Mouse (Mus musculus): Measurements from ENCODE around the gene Tns1. TPM values are rescaled to one million over a fixed set of nuclear protein-coding genes. Genes with fewer than 3 reads are reported as not detected.

Tns1 gene
- total RNA-seq, 2 experiments from 2014 or later, result 8.5 to 11.9 TPM

DNA sequence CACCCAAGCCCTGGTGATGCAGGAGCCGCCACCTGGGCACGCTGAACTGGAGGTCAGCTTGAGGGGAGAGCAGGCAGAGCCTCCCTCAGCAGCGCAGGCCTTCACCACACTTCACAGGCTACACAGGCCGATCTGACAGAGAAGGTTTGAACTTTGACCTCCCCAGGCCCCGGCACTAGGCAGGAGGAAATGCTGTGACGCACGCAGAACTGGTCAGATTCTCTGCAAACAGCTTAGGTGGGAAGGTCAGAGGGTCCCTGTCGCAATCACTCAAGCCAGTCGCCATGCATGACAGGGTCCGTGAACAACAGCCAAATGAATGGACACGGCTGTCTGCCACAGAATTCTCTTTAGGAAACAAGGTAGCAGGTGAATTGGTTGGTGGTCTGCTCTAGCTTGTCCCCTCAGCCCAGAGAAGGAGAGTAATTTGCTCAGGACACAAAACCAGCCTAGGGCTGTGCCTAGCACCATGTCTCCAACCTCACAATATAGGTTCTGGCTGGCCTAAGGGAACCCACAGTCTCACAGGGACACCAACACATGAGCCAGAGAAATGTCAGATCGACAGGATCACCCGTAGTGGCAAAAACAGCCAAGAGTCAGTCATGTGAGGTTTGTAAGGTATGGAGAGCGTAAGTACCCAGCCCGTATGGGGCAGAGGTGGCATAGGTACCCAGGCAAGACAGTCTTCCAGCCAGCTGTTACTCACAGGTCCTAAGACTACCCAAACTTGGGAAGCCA is 194.9 kb downstream of the Tns1 start:
- ATAC-seq (replicated peaks; ENCODE audit: low FRiP score, poor library complexity, severe bottlenecking), result no peak

DNA sequence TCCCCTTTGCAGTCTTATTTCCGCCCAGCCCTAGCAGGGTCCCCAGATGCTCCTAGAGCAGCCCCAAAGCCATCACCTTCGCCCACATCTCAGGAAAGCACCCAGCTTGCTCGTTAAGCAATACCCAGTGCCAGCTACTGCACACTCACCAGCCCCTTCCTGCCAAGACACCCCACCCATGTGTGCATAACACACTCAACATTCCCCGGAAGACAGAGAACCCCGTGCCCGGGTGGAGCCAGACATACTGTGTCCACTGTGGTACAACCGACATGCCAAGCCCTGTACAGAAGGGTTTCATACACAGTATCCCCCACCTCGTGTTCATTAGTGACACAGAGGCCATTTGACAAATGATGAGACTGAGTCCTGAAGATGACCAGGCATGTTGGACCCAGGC is 195.9 kb downstream of the Tns1 start:
- ATAC-seq (replicated peaks; ENCODE audit: low FRiP score, poor library complexity, severe bottlenecking), result no peak

DNA sequence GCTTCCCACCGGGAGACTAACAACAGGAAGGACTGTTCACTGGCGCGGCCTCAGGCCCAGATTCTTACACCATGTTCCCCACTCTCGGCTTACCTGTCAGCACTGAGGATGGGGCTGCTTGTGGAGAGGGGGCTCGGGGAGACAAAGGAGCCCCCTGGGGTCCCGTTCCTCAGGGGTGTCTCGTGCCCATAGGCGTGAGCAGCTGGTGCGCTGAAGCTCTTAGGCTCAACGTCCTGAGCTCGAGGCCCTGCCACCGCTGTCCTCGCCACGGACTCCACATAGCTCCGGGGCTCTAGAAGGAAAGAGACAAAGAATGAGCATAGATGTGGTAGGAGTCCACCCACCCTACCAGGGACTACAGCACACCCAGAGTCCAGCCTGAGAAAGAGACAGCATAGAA is 196.4 kb downstream of the Tns1 start:
- no peak for ATAC-seq (replicated peaks; ENCODE audit: low FRiP score, poor library complexity, severe bottlenecking)

DNA sequence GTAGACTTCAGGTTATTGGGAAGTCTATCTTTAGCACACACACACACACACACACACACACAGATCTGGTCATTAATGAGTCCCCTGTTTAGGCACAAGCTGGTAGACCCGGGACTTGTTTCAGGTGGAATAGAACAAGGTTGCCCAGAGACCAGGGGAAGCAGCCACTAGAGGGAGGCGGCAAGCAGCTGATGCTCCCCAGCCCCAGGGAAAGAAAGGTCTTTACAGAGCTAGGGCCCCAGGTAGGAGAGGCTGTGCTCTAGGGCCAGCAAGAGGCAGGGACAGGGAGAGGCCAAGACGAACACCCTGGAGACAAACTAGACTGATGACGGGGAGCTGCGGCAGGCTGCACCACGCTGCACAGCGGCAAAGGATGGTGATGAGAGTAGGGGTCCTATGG is 198.0 kb downstream of the Tns1 start:
- ATAC-seq (replicated peaks; ENCODE audit: low FRiP score, poor library complexity, severe bottlenecking), result no peak

DNA sequence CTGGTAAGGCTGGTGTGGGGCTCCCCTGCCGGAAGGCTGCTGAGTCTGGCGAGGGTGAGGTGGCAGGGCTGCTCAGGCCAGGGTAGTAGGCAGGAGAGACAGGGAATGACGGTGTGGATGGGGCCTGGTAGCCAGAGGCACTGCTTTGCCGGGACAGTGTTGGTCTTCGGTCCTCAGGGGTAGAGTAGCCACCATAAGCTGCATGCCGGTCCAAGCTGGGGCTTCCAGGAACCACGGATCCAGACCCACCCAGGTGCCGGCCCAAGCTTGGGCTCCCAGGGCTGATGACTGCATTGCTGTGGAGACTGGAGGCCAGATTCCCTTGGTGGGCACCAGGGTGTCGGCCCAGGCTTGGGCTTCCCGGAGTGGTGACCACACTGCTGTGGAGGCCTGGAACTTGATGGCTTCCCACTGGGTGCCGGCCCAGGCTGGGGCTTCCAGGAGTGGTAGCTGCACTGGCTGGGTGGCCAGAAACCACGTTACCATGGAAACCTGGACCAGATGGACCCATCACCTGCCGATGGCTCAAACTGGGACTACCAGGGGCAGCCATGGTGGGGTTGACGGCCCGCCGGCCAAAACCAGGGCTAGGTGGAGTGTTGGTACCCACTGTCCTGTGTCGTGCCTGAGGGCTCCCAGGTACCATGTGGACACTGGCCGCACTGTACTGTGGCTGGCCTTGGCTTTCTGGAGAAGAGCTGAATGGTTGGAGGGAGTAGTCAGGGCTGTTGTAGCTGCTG is 199.2 kb downstream of the Tns1 start:
- ATAC-seq (replicated peaks; ENCODE audit: low FRiP score, poor library complexity, severe bottlenecking), result no peak

DNA sequence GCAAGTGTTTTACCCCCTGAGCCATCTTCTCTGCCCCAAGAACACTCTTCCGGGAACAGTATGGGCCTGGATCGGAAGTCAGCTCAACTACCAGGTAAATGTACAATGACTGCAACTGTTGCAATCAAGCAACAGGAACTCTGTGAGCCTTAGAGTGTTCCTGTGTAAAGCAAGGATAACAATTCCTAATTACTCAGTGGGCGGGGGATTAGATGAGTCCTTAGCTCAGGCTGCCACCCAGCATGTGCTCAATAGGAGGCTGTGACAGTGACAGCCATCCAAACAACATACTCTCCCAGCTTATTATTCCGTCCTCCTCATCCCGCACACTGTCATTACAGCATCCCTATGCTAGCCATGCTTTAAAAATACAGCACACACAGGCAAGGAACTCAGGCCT is 200.0 kb downstream of the Tns1 start:
- ATAC-seq (replicated peaks; ENCODE audit: low FRiP score, poor library complexity, severe bottlenecking), result no peak

DNA sequence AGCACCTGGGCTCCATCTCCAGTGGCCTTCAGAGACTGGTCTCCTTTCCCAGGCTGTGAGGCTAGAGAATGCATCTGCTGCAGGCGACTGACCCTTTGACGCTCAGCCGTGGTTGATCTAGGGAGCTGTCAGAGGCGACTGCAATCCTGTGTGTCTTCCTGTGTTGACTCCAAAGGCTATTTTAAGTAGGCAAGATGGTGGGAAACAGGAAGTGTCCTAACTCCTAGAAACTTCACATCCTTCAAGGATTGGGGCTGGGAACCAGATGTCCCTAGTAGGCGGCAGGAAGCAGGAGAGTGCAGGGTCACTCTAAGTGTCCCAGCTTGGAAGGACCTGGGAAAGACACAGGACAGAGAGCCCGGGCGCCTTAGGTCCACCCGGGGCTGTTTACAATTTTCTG is 201.1 kb downstream of the Tns1 start:
- ATAC-seq (replicated peaks; ENCODE audit: low FRiP score, poor library complexity, severe bottlenecking), result no peak

DNA sequence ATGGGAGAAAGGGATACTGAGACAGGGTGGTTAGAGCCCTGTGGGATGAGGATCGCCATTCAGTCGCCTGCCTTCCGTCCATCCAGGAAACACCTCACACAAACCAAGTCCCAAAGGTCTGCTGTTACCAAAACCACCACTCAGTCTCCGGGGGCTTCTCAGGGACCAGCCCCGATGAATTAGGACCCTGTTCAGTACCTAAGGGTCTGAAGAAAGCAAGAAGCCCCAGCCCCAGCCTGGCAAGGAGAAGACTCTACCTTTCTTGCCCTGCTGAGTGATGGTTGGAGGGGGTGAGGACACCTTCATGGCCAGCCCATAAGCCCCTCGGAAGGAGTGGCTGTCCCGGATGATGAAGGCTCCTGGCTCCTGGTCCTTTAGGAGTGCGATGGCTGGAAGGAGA is 203.5 kb downstream of the Tns1 start:
- ATAC-seq (replicated peaks; ENCODE audit: low FRiP score, poor library complexity, severe bottlenecking), result no peak

DNA sequence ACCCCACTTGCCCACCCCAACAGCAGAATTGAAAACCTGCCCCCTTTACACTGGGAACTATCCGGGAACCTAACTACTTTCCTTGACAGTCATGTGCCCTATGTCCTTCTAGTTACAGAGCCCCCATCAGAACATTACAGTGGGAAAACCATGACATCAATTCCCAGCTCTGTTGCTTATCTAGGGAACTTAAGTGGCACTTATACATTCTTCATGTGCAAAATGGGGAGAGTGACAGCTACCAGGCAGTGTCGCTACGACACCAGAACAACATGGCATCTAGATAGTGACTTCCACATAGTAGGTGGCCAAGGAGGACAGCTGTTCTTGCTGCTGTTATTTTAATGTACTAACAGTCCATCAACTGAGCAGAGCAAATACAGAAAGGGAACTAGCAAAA is 204.3 kb downstream of the Tns1 start:
- no peak for ATAC-seq (replicated peaks; ENCODE audit: low FRiP score, poor library complexity, severe bottlenecking)

DNA sequence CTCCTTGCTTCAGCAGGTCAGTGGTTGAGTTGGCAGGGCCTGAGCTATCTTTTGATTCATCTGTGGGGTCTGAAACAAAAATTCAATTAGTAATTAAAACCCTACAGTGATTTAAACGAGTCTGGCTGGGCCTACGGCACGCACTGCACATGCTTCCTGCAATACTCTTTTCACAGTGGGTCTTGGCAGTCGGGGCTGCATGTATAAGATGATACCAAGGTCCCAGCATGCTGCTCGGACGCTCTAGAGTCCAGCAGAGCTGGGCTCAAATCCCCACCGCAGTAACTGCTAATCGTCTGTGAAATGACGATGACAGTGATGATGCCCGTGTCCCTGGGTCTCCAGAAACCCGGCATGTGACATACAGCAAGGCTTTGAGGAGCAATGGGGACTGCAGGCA is 206.2 kb downstream of the Tns1 start:
- ATAC-seq (replicated peaks; ENCODE audit: low FRiP score, poor library complexity, severe bottlenecking), result no peak

DNA sequence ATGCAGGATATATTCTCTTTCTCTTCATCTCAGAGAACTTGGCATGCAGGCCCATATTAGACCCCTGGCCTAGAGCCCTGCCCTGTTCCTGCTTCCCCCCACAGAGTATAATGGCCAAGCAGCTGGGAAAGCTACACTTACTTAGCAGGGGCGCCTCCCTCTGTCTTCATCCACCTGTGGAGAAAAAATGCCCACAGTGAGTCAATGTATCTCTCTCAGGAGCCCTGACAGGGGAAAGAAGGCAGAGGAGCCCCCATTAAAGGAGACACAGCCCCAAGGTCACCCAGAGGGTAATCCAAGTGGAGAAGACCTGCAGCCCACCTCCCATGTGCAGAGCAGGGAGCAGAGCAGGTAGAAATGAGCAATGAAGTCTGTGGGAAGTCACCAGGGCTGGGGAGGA is 208.0 kb downstream of the Tns1 start:
- ATAC-seq (replicated peaks; ENCODE audit: low FRiP score, poor library complexity, severe bottlenecking), result no peak

DNA sequence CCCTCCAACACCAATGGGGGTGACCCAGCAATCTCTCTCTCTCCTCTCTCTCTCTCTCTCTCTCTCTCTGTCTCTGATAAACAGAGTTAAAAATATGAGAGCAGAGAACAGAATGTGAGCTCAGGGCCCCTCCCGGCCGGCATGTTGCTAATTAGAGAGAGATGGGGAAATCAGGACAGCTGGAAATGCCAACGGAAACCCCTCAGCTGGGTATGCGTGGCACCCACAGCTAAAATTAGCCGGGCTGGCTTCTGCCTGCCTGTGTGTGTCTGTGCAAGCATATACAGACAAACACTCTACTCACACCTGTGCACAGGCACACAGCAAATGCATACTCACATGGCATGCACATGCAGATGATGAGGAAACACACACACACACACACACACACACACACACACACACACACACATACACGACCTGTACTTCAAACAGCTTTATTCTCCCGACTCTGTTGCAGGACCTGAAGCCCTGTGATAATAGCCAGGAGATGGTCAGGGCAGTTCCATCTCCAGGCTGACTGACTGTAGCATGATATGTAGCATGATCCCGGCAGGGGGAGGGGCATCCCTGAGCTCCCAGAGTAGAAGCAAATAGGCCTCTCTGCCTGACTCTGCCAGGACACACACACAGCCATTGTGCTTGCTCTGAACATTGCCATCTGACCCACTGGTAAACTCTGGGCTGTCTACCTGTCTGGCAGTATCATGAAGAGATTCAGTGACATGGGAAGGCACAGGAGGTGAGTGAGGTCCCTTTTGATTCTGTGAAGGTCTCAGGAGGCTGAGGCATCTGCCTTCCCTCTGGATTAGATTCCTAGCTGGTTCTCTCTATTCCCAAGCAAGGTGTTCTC is 208.8 kb downstream of the Tns1 start:
- no peak for ATAC-seq (replicated peaks; ENCODE audit: low FRiP score, poor library complexity, severe bottlenecking)

DNA sequence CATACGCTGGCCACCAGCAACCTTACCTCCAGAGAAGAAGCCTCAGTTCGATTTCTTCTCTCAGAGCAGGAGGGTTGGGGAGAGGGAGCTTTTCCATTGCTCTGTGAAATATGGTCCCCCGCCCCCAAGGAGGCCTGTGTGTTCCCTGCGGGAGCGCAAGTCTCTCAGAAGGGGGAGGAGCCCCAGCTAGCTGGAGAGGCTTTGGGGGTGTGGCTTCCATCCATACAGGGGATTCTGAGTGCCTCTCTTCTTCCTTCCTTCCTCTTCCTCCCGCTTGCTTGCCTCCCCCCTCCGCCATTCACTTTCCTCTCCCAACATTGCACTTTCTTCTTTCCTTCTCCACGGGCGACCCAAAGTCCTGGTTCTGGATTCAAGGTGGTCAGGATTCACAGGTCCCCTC is 210.2 kb downstream of the Tns1 start:
- ATAC-seq (replicated peaks; ENCODE audit: low FRiP score, poor library complexity, severe bottlenecking), result no peak

DNA sequence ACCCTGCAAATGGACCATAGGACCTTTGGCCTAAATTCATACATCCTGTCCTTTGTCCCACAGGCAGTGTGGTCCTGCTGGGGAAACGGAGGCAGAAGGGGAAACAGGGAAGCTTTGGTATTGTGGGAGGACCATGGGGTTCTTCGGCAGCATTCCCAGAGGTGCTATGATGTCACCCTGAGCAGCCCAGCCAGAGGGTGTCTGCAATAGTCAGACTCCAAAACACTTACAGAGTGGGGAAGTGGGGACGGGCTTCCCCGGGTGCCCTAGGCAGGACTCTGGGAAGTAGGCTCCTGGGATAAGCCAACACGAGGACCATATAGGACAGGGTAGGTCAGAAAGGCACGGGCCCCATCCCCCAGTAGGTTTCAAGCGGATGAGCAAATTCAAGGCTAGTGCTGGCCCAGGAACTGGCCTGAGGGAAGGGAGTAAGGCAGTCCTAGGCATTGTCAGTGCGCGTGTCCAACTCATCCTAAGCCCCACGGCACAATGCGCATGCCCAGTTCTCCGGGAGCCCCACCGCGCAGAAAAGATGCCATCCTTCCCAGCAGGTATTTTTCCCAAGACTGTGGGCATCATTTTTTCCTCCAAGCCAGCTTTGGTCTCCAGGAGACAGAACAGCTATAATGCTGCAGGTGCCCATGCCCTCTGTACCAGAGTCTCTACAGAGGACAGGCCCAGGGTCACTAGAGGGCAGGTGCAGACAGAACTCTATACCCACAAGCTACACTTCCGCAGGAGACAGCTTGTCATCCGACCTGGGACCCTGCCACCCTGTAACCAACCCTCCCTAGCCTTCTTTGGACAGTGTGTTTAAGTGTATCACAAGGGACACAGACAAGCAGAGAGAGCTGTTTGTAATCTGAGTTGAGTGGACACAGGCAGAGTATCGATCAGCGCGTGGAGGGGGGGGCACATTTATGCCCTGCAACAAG is 210.9 kb downstream of the Tns1 start:
- no peak for ATAC-seq (replicated peaks; ENCODE audit: low FRiP score, poor library complexity, severe bottlenecking)

DNA sequence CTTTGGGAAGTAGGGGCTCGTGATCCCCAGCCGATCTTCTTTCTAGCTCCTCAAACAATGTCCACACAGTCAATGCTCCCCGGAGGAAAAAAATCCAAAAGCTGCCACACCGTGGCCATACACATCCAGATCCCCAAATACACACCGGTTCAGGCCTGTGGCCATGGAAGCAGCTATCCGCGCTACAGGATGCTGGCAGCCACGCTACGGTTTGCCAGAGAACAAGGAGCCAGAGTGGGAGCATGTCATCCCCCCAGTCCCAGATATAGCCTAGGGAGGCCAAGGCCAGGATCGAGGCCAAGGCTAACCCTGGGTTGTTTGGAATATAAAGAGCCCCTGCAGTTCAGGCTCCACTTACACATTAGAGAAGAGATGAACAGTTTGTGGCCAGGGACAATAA is 211.8 kb downstream of the Tns1 start:
- ATAC-seq (replicated peaks; ENCODE audit: low FRiP score, poor library complexity, severe bottlenecking), result no peak

DNA sequence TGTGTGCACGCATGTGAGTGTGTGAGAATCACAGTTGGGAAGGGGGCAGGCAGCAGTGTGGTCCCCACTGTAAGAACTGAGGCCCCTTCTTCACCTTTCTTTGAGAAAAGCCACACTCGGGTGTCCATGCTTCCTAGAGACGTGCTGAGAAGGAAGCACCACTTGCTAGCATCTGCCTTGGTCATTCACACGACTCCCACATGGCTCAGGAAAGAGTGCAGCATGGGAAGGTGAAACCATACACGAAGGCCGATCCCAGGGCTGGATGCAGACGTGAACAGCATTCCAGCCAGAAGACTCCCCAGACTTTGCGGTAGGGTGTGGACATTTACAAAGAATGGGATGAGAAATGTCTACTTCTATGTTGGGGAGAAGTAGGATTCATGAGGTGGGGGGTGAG is 212.3 kb downstream of the Tns1 start:
- ATAC-seq (replicated peaks; ENCODE audit: low FRiP score, poor library complexity, severe bottlenecking), result no peak

DNA sequence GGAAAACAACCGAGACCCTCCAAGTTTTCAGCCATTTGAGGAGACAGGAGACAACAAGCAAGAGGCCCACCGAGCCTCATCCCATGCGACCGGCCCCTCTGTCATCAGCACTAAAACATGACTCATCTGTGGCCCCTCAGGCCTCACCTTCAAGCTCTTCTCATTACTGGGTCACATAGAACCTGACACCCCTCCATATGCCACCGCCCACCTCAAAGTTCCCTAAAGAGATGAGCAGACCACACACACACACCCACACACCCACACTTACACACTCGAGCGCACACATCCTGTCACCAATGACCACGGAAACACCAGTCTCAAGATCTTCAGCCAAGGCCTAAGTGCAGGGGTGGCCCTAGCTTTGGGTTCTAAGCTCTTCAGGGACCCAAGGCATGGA is 213.5 kb downstream of the Tns1 start:
- ATAC-seq (replicated peaks; ENCODE audit: low FRiP score, poor library complexity, severe bottlenecking), result no peak

DNA sequence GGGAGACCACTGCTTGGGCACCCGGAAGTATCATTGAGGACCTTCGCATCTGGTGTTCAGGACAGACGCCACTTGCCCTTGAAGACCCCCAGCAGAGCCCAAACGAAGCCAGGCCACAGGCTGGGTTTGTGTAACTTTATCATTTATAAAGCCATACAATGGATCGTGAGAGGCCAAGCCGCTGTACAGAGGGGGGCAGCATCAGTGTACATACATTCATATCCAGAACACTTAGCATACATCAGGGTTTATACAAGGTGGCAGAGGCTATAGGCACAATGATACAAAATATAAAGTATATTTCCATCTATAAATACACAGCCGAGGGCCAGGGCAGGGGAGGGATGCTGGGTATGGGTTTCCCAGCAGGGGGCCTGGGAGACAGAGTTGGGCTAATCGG is 214.1 kb downstream of the Tns1 start:
- no peak for ATAC-seq (replicated peaks; ENCODE audit: low FRiP score, poor library complexity, severe bottlenecking)

DNA sequence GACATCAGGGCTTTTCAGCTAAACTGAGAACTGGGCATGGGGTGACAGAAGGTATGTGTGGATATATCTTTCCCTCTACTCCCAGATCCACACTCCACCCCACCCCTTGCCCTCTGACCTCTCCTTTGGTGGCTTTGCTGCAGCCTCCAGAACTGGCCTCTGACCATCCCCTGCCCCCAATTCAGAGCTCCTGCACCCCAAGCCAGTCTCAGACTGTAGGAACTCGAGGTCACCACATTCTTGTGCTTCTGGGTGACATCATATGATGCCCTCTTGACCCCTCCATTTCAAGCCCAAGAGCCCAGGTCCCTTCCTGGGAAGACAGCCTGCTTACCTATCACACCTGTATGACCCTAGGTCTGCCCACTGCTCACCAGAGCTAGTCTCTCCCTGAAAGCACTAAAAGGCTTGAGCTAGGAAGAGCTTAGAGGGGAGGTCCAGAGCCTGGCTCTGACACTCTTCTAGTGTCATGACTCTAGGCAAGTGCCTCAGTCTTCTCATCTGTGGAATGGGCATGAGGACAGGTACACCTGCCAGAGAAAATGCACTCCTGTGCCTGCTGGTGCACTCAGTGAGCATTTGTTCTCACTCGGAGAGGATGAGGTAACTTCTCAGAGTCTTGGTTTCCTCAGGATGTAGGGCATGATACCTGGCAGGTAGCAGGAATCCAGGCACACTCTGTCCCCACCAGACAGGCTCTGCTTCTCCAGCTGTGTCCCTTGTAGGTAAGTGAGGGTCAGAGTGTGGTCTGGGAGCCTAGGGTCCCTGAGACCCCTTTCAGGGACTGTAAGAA is 214.9 kb downstream of the Tns1 start:
- ATAC-seq (replicated peaks; ENCODE audit: low FRiP score, poor library complexity, severe bottlenecking), result no peak

Measured in erythroblast, adult 5-6 weeks (primary cell).